Mouse (Mus musculus): ENCODE results near the gene Mfsd14a. TPM values are rescaled to one million over a fixed set of nuclear protein-coding genes. Genes with fewer than 3 reads are reported as not detected.

Gene Mfsd14a
- polyA plus RNA-seq, 2 experiments from 2014 or later = 85.1 to 91.0 TPM

GRCm38 (mm10) chr3:116595603-116595991, 66.9 kb downstream of the Mfsd14a start:
- no peak for ATAC-seq

GRCm38 (mm10) chr3:116594728-116595602, 67.5 kb downstream of the Mfsd14a start, which contains the start of gene Sass6:
Sass6 (plus strand) TSS chr3:116594982.
- ATAC-seq = peak; percentile 97

- peak; percentile 25 for ATAC-seq
Measured at GRCm38 (mm10) chr3:116594076-116594727, 68.3 kb downstream of the Mfsd14a start.

- no peak for ATAC-seq
Measured at GRCm38 (mm10) chr3:116582201-116582600, 80.3 kb downstream of the Mfsd14a start.

Other genes with a start within 250 kb of the Mfsd14a start
- gene Cdc14a, start 238.6 kb downstream of the Mfsd14a start, polyA plus RNA-seq (2017; shearing (Covaris generic)) = 10 to 100 TPM; 12.0 to 12.1 TPM
- 10 to 100 TPM; 23.5 to 28.4 TPM for gene Rtca, start 154.5 kb downstream of the Mfsd14a start, polyA plus RNA-seq (2017; shearing (Covaris generic))
- 10 to 100 TPM in 1 of 2 experiments, 1 to 10 TPM in 1; 9.2 to 15.2 TPM for gene Dbt, start 149.6 kb downstream of the Mfsd14a start, polyA plus RNA-seq (2017; shearing (Covaris generic))
- gene Lrrc39, start 99.7 kb downstream of the Mfsd14a start, polyA plus RNA-seq (2017; shearing (Covaris generic)) = 1 to 10 TPM in 1 of 2 experiments, under 1 TPM in 1; 0.82 to 1.2 TPM
- gene Sass6, start 67.7 kb downstream of the Mfsd14a start, polyA plus RNA-seq (2017; shearing (Covaris generic)) = 10 to 100 TPM; 11.0 to 12.8 TPM
- 10 to 100 TPM; 31.3 TPM for gene Trmt13, start 48.1 kb downstream of the Mfsd14a start, polyA plus RNA-seq (2017; shearing (Covaris generic))
- not detected for gene Gm43191, start 18.6 kb upstream of the Mfsd14a start, polyA plus RNA-seq (2017; shearing (Covaris generic))
- 1 to 10 TPM; 5.4 to 7.7 TPM for gene Slc35a3, start 50.2 kb upstream of the Mfsd14a start, polyA plus RNA-seq (2017; shearing (Covaris generic))
- gene Agl, start 145.5 kb upstream of the Mfsd14a start, polyA plus RNA-seq (2017; shearing (Covaris generic)) = 1 to 10 TPM; 1.8 to 2.6 TPM
- 10 to 100 TPM; 13.8 to 26.3 TPM for gene Frrs1, start 196.8 kb upstream of the Mfsd14a start, polyA plus RNA-seq (2017; shearing (Covaris generic))

All from activated CD4-positive, CD25-positive, alpha-beta regulatory T cell, adult 4 months (primary cell).